Mouse (Mus musculus): ENCODE results near the gene Fzr1.

Gene Fzr1

GRCm38 (mm10) chr10:81393456-81394063 lies 15.2 kb upstream of the Fzr1 start:
- no peaks in the 10 kb centered on the region for H3K9me3 ChIP-seq (ENCODE audit: low read length)
- no peak for TF ChIP-seq NANOG (IDR thresholded peaks at IDR 0.05; ENCODE audit: borderline replicate concordance, low read length)
- TF ChIP-seq CTCF (conservative IDR thresholded peaks at IDR 0.05; ENCODE audit: low read length): no peak
- no peak for TF ChIP-seq POU5F1 (IDR thresholded peaks at IDR 0.05; ENCODE audit: borderline replicate concordance, low read length)
- peaks cover 30% of the 10 kb centered on the region for H3K36me3 ChIP-seq (ENCODE audit: insufficient read depth, low read length)
- peak overlapping the region; percentile 46 for H3K4me3 ChIP-seq (replicated peaks; ENCODE audit: low read length)
- H3K27me3 ChIP-seq (ENCODE audit: insufficient read depth, low read length): no peaks in the 10 kb centered on the region
- peaks cover 81% of the 10 kb centered on the region for H3K4me1 ChIP-seq (replicated peaks; ENCODE audit: low read depth, low read length)

- Histone ChIP-seq H3K27me3 (ENCODE audit: insufficient read depth, low read length) (no peaks in the 10 kb centered on the region), H3K4me1 (replicated peaks; ENCODE audit: low read depth, low read length) (peaks cover 81% of the 10 kb centered on the region), H3K9me3 (ENCODE audit: low read length) (no peaks in the 10 kb centered on the region), H3K36me3 (ENCODE audit: insufficient read depth, low read length) (peaks cover 38% of the 10 kb centered on the region), H3K4me3 (replicated peaks; ENCODE audit: low read length) (peak within 1 kb of the TSS; percentile 46)
- TF ChIP-seq POU5F1 (IDR thresholded peaks at IDR 0.05; ENCODE audit: borderline replicate concordance, low read length) (no peak), CTCF (conservative IDR thresholded peaks at IDR 0.05; ENCODE audit: low read length) (no peak), NANOG (IDR thresholded peaks at IDR 0.05; ENCODE audit: borderline replicate concordance, low read length) (no peak)
These were observed 14.5 kb upstream of the Fzr1 start, which contains the start of gene Smim24 for GRCm38 (mm10) chr10:81392781-81393185. Gene Smim24, plus strand, starts transcription at chr10:81393051.

- Histone ChIP-seq H3K36me3 (ENCODE audit: insufficient read depth, low read length) (peaks cover 43% of the 10 kb centered on the region), H3K9me3 (ENCODE audit: low read length) (no peaks in the 10 kb centered on the region), H3K4me3 (replicated peaks; ENCODE audit: low read length) (no peak overlapping the region), H3K27me3 (ENCODE audit: insufficient read depth, low read length) (no peaks in the 10 kb centered on the region), H3K4me1 (replicated peaks; ENCODE audit: low read depth, low read length) (peaks cover 81% of the 10 kb centered on the region)
- TF ChIP-seq NANOG (IDR thresholded peaks at IDR 0.05; ENCODE audit: borderline replicate concordance, low read length): no peak
- no peak for TF ChIP-seq CTCF (conservative IDR thresholded peaks at IDR 0.05; ENCODE audit: low read length)
- no peak for TF ChIP-seq POU5F1 (IDR thresholded peaks at IDR 0.05; ENCODE audit: borderline replicate concordance, low read length)
These were observed 14.0 kb upstream of the Fzr1 start for GRCm38 (mm10) chr10:81392270-81392669.

- Histone ChIP-seq H3K9me3 (ENCODE audit: low read length) (no peaks in the 10 kb centered on the region), H3K4me1 (replicated peaks; ENCODE audit: low read depth, low read length) (peaks cover 81% of the 10 kb centered on the region), H3K4me3 (replicated peaks; ENCODE audit: low read length) (peak overlapping the region; percentile 20; the same call in 1 of the 2 replicates), H3K27me3 (ENCODE audit: insufficient read depth, low read length) (no peaks in the 10 kb centered on the region), H3K36me3 (ENCODE audit: insufficient read depth, low read length) (peaks cover 59% of the 10 kb centered on the region)
- TF ChIP-seq CTCF (conservative IDR thresholded peaks at IDR 0.05; ENCODE audit: low read length) (no peak), POU5F1 (IDR thresholded peaks at IDR 0.05; ENCODE audit: borderline replicate concordance, low read length) (no peak), NANOG (IDR thresholded peaks at IDR 0.05; ENCODE audit: borderline replicate concordance, low read length) (no peak)
These were observed 12.3 kb upstream of the Fzr1 start for GRCm38 (mm10) chr10:81390678-81390965.

- Histone ChIP-seq H3K4me1 (replicated peaks; ENCODE audit: low read depth, low read length) (peaks cover 83% of the 10 kb centered on the region), H3K9me3 (ENCODE audit: low read length) (no peaks in the 10 kb centered on the region), H3K27me3 (ENCODE audit: insufficient read depth, low read length) (no peaks in the 10 kb centered on the region), H3K36me3 (ENCODE audit: insufficient read depth, low read length) (peaks cover 65% of the 10 kb centered on the region), H3K4me3 (replicated peaks; ENCODE audit: low read length) (peak overlapping the region; percentile 20; the same call in 1 of the 2 replicates)
- TF ChIP-seq POU5F1 (IDR thresholded peaks at IDR 0.05; ENCODE audit: borderline replicate concordance, low read length) (no peak), CTCF (conservative IDR thresholded peaks at IDR 0.05; ENCODE audit: low read length) (peak; percentile 98)
These were observed 11.7 kb upstream of the Fzr1 start for GRCm38 (mm10) chr10:81389801-81390677.

GRCm38 (mm10) chr10:81389373-81389772 lies 11.1 kb upstream of the Fzr1 start:
- H3K36me3 ChIP-seq (ENCODE audit: insufficient read depth, low read length): peaks cover 65% of the 10 kb centered on the region
- no peak overlapping the region for H3K4me3 ChIP-seq (replicated peaks; ENCODE audit: low read length)
- H3K27me3 ChIP-seq (ENCODE audit: insufficient read depth, low read length): no peaks in the 10 kb centered on the region
- TF ChIP-seq CTCF (conservative IDR thresholded peaks at IDR 0.05; ENCODE audit: low read length) (no peak), NANOG (IDR thresholded peaks at IDR 0.05; ENCODE audit: borderline replicate concordance, low read length) (no peak), POU5F1 (IDR thresholded peaks at IDR 0.05; ENCODE audit: borderline replicate concordance, low read length) (no peak)
- H3K9me3 ChIP-seq (ENCODE audit: low read length): no peaks in the 10 kb centered on the region
- peaks cover 82% of the 10 kb centered on the region for H3K4me1 ChIP-seq (replicated peaks; ENCODE audit: low read depth, low read length)

- TF ChIP-seq NANOG (IDR thresholded peaks at IDR 0.05; ENCODE audit: borderline replicate concordance, low read length) (no peak), POU5F1 (IDR thresholded peaks at IDR 0.05; ENCODE audit: borderline replicate concordance, low read length) (no peak), CTCF (conservative IDR thresholded peaks at IDR 0.05; ENCODE audit: low read length) (no peak)
- no peak within 1 kb of the TSS for H3K4me3 ChIP-seq (replicated peaks; ENCODE audit: low read length)
- H3K36me3 ChIP-seq (ENCODE audit: insufficient read depth, low read length): peaks cover 65% of the 10 kb centered on the region
- H3K27me3 ChIP-seq (ENCODE audit: insufficient read depth, low read length): no peaks in the 10 kb centered on the region
- peaks cover 76% of the 10 kb centered on the region for H3K4me1 ChIP-seq (replicated peaks; ENCODE audit: low read depth, low read length)
- H3K9me3 ChIP-seq (ENCODE audit: low read length): no peaks in the 10 kb centered on the region
These were observed 10.3 kb upstream of the Fzr1 start, which contains the start of gene Gm48552 for GRCm38 (mm10) chr10:81388505-81389055. Gene Gm48552, plus strand, starts transcription at chr10:81389005.

GRCm38 (mm10) chr10:81387716-81388115 lies 9.4 kb upstream of the Fzr1 start:
- Histone ChIP-seq H3K27me3 (ENCODE audit: insufficient read depth, low read length) (no peaks in the 10 kb centered on the region), H3K36me3 (ENCODE audit: insufficient read depth, low read length) (peaks cover 65% of the 10 kb centered on the region), H3K9me3 (ENCODE audit: low read length) (no peaks in the 10 kb centered on the region), H3K4me1 (replicated peaks; ENCODE audit: low read depth, low read length) (peaks cover 68% of the 10 kb centered on the region), H3K4me3 (replicated peaks; ENCODE audit: low read length) (no peak overlapping the region; the same call in 1 of the 2 replicates)
- TF ChIP-seq NANOG (IDR thresholded peaks at IDR 0.05; ENCODE audit: borderline replicate concordance, low read length): no peak
- no peak for TF ChIP-seq POU5F1 (IDR thresholded peaks at IDR 0.05; ENCODE audit: borderline replicate concordance, low read length)
- no peak for TF ChIP-seq CTCF (conservative IDR thresholded peaks at IDR 0.05; ENCODE audit: low read length)
